Mouse (Mus musculus) CH12.LX (cell line): ENCODE measurements around the gene Hao1. TPM values are rescaled to one million over a fixed set of nuclear protein-coding genes. Genes with fewer than 3 reads are reported as not detected.

Source experiments
- DNase-seq: peaks from one replicate; pipeline ENCODE4 v3.0.0-alpha.2; 2013; ENCODE audit errors: extremely low read depth
- H3K27ac ChIP-seq: 2 replicates; pipeline ENCODE4 v1.5.1; 2012; ENCODE audit warnings: low read depth, mild to moderate bottlenecking, control low read depth, moderate library complexity; ENCODE audit not compliant: insufficient read depth
- H3K27me3 ChIP-seq: replicated peaks from 2 replicates; pipeline ENCODE3; 2012; ENCODE audit warnings: inconsistent platforms
- H3K36me3 ChIP-seq, 2 experiments: replicated peaks in 1 of 2; 2 replicates each; pipeline versions ENCODE3 to v1.6.1; 2012; ENCODE audit warnings: inconsistent platforms in 1 of 2, low read length in 1 of 2, mild to moderate bottlenecking in 1 of 2, mixed read lengths in 1 of 2, moderate library complexity in 1 of 2; ENCODE audit not compliant: control insufficient read depth in 1 of 2, insufficient read depth in 1 of 2
- H3K4me1 ChIP-seq, 2 experiments: 2 replicates each; pipeline ENCODE4 v1.6.1; 2012; ENCODE audit warnings: inconsistent platforms in 1 of 2, moderate library complexity in 1 of 2; ENCODE audit not compliant: insufficient read depth in 2 of 2, control insufficient read depth in 1 of 2
- H3K4me2 ChIP-seq: 2 replicates; pipeline ENCODE4 v1.6.1; 2012; ENCODE audit warnings: low read depth, mild to moderate bottlenecking, control low read depth; ENCODE audit not compliant: poor library complexity, insufficient read depth, severe bottlenecking
- H3K4me3 ChIP-seq, 3 experiments: fragments of 150-350 bp in 1 of 3; sonication (generic) in 1 of 3; replicated peaks in 1 of 3; 2 replicates each; pipeline versions ENCODE3 to v1.5.1; 2011 to 2012; ENCODE audit warnings: low read depth in 2 of 3, low read length in 2 of 3, mild to moderate bottlenecking in 2 of 3, moderate library complexity in 2 of 3, control low read depth in 1 of 3, improper control_type of control experiment in 1 of 3, inconsistent platforms in 1 of 3, mixed read lengths in 1 of 3; ENCODE audit not compliant: poor library complexity in 1 of 3
- H3K79me2 ChIP-seq: replicated peaks from 2 replicates; pipeline ENCODE4 v1.6.1; 2012; ENCODE audit warnings: mild to moderate bottlenecking, moderate library complexity; ENCODE audit not compliant: control insufficient read depth, poor library complexity, insufficient read depth, severe bottlenecking; ENCODE audit errors: extremely low read depth
- H3K9ac ChIP-seq: 2 replicates; pipeline ENCODE4 v1.6.1; 2012; ENCODE audit warnings: low read depth, mild to moderate bottlenecking, control low read depth, moderate library complexity; ENCODE audit not compliant: insufficient read depth
- H3K9me3 ChIP-seq: replicated peaks from 2 replicates; pipeline ENCODE3; 2012; ENCODE audit warnings: low read length, inconsistent platforms, mixed read lengths
- CHD1 ChIP-seq: IDR thresholded peaks from 2 replicates; pipeline ENCODE4 v1.6.1; 2012; ENCODE audit warnings: low read depth, low read length, improper control_type of control experiment, inconsistent platforms
- ELF1 ChIP-seq: IDR thresholded peaks from 2 replicates; pipeline ENCODE4 v1.6.1; 2014; ENCODE audit warnings: low read depth, mild to moderate bottlenecking, inconsistent platforms, low read length, improper control_type of control experiment
- EP300 ChIP-seq: IDR thresholded peaks from 2 replicates; pipeline ENCODE4 v1.6.1; 2011; ENCODE audit warnings: low read length, improper control_type of control experiment
- GABPA ChIP-seq: IDR thresholded peaks from 2 replicates; pipeline ENCODE4 v1.6.1; 2012; ENCODE audit warnings: low read depth, low read length, improper control_type of control experiment, inconsistent platforms; ENCODE audit not compliant: insufficient replicate concordance
- IRF4 ChIP-seq: IDR thresholded peaks from 2 replicates; pipeline ENCODE4 v1.6.1; 2014; ENCODE audit warnings: low read depth, mild to moderate bottlenecking, inconsistent platforms, low read length, improper control_type of control experiment
- JUN ChIP-seq: IDR thresholded peaks from 2 replicates; pipeline ENCODE4 v1.6.1; 2011; ENCODE audit warnings: low read depth, mild to moderate bottlenecking, low read length, improper control_type of control experiment, moderate library complexity; ENCODE audit not compliant: insufficient read depth
- KAT2A ChIP-seq: IDR thresholded peaks from 2 replicates; pipeline ENCODE4 v1.6.1; 2012; ENCODE audit warnings: low read length, improper control_type of control experiment, inconsistent platforms; ENCODE audit not compliant: insufficient replicate concordance
- MAFK ChIP-seq: IDR thresholded peaks from 2 replicates; pipeline ENCODE4 v1.6.1; 2011; ENCODE audit warnings: low read length, improper control_type of control experiment; ENCODE audit not compliant: insufficient replicate concordance
- MAX ChIP-seq: IDR thresholded peaks from 2 replicates; pipeline ENCODE4 v1.6.1; 2011; ENCODE audit warnings: low read length, improper control_type of control experiment
- MAZ ChIP-seq: IDR thresholded peaks from 2 replicates; pipeline ENCODE4 v1.6.1; 2012; ENCODE audit warnings: low read depth, mild to moderate bottlenecking, inconsistent platforms, low read length, improper control_type of control experiment, moderate library complexity
- MEF2A ChIP-seq: IDR thresholded peaks from 2 replicates; pipeline ENCODE4 v1.6.1; 2014; ENCODE audit warnings: low read depth, mild to moderate bottlenecking, inconsistent platforms, low read length, improper control_type of control experiment, borderline replicate concordance
- MYC ChIP-seq: IDR thresholded peaks from 2 replicates; pipeline ENCODE4 v1.6.1; 2011; ENCODE audit warnings: low read depth, mild to moderate bottlenecking, improper control_type of control experiment, low read length
- PAX5 ChIP-seq: IDR thresholded peaks from 2 replicates; pipeline ENCODE4 v1.6.1; 2012; ENCODE audit warnings: low read length, inconsistent platforms, mixed read lengths
- POLR2A ChIP-seq: IDR thresholded peaks from 2 replicates; pipeline ENCODE4 v1.6.1; 2011; ENCODE audit warnings: low read depth, mild to moderate bottlenecking, improper control_type of control experiment, low read length
- RAD21 ChIP-seq: IDR thresholded peaks from 2 replicates; pipeline ENCODE4 v1.6.1; 2011; ENCODE audit warnings: low read depth, mild to moderate bottlenecking, low read length, improper control_type of control experiment, moderate library complexity
- RCOR1 ChIP-seq: conservative IDR thresholded peaks from 2 replicates; pipeline ENCODE4 v1.6.1; 2012; ENCODE audit warnings: low read depth, mild to moderate bottlenecking, inconsistent platforms, low read length, improper control_type of control experiment
- SIN3A ChIP-seq: IDR thresholded peaks from 2 replicates; pipeline ENCODE4 v1.6.1; 2012; ENCODE audit warnings: low read length, improper control_type of control experiment, inconsistent platforms
- SMC3 ChIP-seq: IDR thresholded peaks from 2 replicates; pipeline ENCODE4 v1.6.1; 2011; ENCODE audit warnings: low read depth, low read length, improper control_type of control experiment
- TBP ChIP-seq: conservative IDR thresholded peaks from 2 replicates; pipeline ENCODE4 v1.6.1; 2011; ENCODE audit warnings: low read depth, low read length, improper control_type of control experiment
- TCF12 ChIP-seq: IDR thresholded peaks from 2 replicates; pipeline ENCODE4 v1.6.1; 2014; ENCODE audit warnings: low read depth, mild to moderate bottlenecking, inconsistent platforms, low read length, improper control_type of control experiment
- UBTF ChIP-seq: IDR thresholded peaks from 2 replicates; pipeline ENCODE4 v1.6.1; 2012; ENCODE audit warnings: low read depth, mild to moderate bottlenecking, inconsistent platforms, low read length, improper control_type of control experiment, moderate library complexity
- USF1 ChIP-seq: IDR thresholded peaks from 2 replicates; pipeline ENCODE4 v1.6.1; 2014; ENCODE audit warnings: low read depth, mild to moderate bottlenecking, inconsistent platforms, low read length, improper control_type of control experiment
- ZC3H11A ChIP-seq: IDR thresholded peaks from 2 replicates; pipeline ENCODE4 v1.6.1; 2012; ENCODE audit warnings: low read depth, mild to moderate bottlenecking, inconsistent platforms, low read length, improper control_type of control experiment
- ZKSCAN1 ChIP-seq: IDR thresholded peaks from 2 replicates; pipeline ENCODE4 v1.6.1; 2012; ENCODE audit warnings: low read depth, inconsistent platforms, low read length, improper control_type of control experiment, borderline replicate concordance
- ZNF384 ChIP-seq: IDR thresholded peaks from 2 replicates; pipeline ENCODE4 v1.6.1; 2012; ENCODE audit warnings: low read depth, low read length, improper control_type of control experiment, inconsistent platforms
- dilution Hi-C: fragments of 300-500 bp; cut with MboI; formaldehyde crosslinking; loops from 2 replicates; pipeline ENCODE4 v1.14.3; 2020; ENCODE audit warnings: low sequenced_read_pairs; ENCODE audit not compliant: extremely low pct_unique_long_range_greater_than_20kb, extremely low pct_ligation_motif_present
- in situ Hi-C: fragments of 300-500 bp; cut with MboI; formaldehyde crosslinking; loops from 3 replicates; pipeline ENCODE4 v1.14.3; 2019; ENCODE audit warnings: low sequenced_read_pairs, low pct_ligation_motif_present, low pct_unique_long_range_greater_than_20kb, mixed read lengths
- polyA plus RNA-seq: library from polyadenylated mRNA; unstranded; fragments of >175 nt; gene quantifications from 2 replicates; pipeline ENCODE4 v1.2.1, GENCODE M21; 2012; ENCODE audit warnings: low read depth; ENCODE audit not compliant: insufficient read length
- total RNA-seq, 2 experiments: library from RNA; depleted of rRNA; stranded (reverse); fragments of 300-350 nt in 1 of 2; fragments of >200 nt in 1 of 2; gene quantifications; 2 replicates each; pipeline ENCODE4 v1.2.3; 2012 to 2014

Hao1 gene
- total and polyA plus RNA-seq, 3 experiments, result 0.11 TPM; not detected in 2

GRCm38 (mm10) chr2:134488671-134489070, 65.5 kb downstream of the Hao1 start:
- dilution Hi-C loops (no loop called here), in situ Hi-C loops (loop anchor here (25.0 kb wide), 1 partner anchor 401 kb away; no protein-coding TSS in a partner anchor)
- H3K79me2 ChIP-seq, result no peaks in the 10 kb centered on the region
- no peaks in the 10 kb centered on the region for H3K4me1 ChIP-seq
- H3K9me3 ChIP-seq, result no peaks in the 10 kb centered on the region
- TF ChIP-seq RCOR1, result no peak
- no peak for TF ChIP-seq GABPA
- TF ChIP-seq USF1, result no peak
- no peak for TF ChIP-seq SMC3
- TF ChIP-seq MAX, result no peak
- TF ChIP-seq UBTF, result no peak
- TF ChIP-seq MEF2A, result no peak
- no peak for TF ChIP-seq MAFK
- TF ChIP-seq POLR2A, result no peak
- TF ChIP-seq TCF12, result no peak
- TF ChIP-seq JUN, result no peak
- TF ChIP-seq PAX5, result no peak
- no peak for TF ChIP-seq MYC
- TF ChIP-seq CHD1, result no peak
- no peak for TF ChIP-seq MAZ
- TF ChIP-seq TBP, result no peak
- no peak for TF ChIP-seq SIN3A
- no peak for TF ChIP-seq RAD21
- TF ChIP-seq IRF4, result no peak
- no peak overlapping the region for H3K9ac ChIP-seq
- H3K4me3 ChIP-seq, result no peak overlapping the region
- H3K4me2 ChIP-seq, result no peak overlapping the region
- H3K27me3 ChIP-seq, result no peaks in the 10 kb centered on the region
- no peaks in the 10 kb centered on the region for H3K36me3 ChIP-seq
- no peak for DNase-seq
- H3K27ac ChIP-seq, result no peak overlapping the region

DNA sequence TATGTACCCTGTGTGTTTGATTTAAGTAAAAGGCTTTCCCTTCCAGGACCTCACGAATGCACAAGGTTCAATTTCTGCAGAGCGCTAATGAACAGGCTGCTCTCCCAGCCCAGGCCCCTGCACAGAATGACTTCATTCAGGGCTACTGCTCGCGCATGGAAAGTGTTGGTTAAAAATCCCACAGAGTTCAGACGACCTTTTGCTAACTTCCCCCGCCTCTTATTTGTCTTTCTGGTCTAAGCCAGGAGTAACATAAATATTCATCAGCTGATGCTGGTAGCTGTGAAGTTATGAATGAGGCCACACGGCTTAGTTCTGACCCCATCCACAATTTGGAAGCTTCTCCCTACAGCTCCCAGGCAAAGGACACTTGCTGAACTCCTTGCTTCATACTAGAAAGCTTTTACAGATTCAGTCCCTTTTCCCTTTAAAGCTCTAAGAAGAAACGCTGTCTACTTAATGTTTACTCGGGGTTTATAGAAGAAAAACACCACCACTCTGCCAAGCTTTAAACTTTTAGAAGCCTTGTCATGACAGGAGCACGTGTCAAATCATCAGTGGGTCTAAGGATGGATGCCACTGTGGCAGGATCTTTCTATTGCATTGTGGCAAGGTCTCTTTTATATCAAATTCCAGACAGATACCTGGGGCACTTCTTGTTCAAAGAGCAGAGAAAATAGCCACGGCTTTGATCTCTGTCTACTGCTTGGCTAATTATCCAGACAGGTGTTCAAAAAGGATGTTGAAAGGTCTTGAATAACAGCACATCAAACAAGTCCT, 67.9 kb downstream of the Hao1 start:
- dilution Hi-C loops (no loop called here), in situ Hi-C loops (loop anchor here (25.0 kb wide), 1 partner anchor 399 kb away; no protein-coding TSS in a partner anchor)
- H3K9ac ChIP-seq, result no peak overlapping the region
- no peaks in the 10 kb centered on the region; a peak in 1 of 4 replicates for H3K4me1 ChIP-seq
- no peaks in the 10 kb centered on the region for H3K9me3 ChIP-seq
- H3K27me3 ChIP-seq, result no peaks in the 10 kb centered on the region
- H3K79me2 ChIP-seq, result no peaks in the 10 kb centered on the region
- H3K36me3 ChIP-seq, result no peaks in the 10 kb centered on the region
- no peak overlapping the region for H3K4me2 ChIP-seq
- no peak overlapping the region for H3K27ac ChIP-seq
- no peak for DNase-seq
- H3K4me3 ChIP-seq, result no peak overlapping the region
- TF ChIP-seq MAZ, result no peak
- TF ChIP-seq EP300, result no peak
- TF ChIP-seq RAD21, result no peak
- no peak for TF ChIP-seq KAT2A
- TF ChIP-seq POLR2A, result no peak
- no peak for TF ChIP-seq ELF1
- no peak for TF ChIP-seq TCF12
- no peak for TF ChIP-seq ZKSCAN1
- TF ChIP-seq CHD1, result no peak
- no peak for TF ChIP-seq UBTF
- TF ChIP-seq ZNF384, result no peak
- TF ChIP-seq USF1, result no peak
- TF ChIP-seq ZC3H11A, result no peak
